Mouse (Mus musculus) testis, adult 2 months (tissue): ENCODE results near the gene 4430402I18Rik.

Experiments
- CTCF ChIP-seq: fragments of 200-500 bp; IDR thresholded peaks from 2 replicates; pipeline ENCODE4 v1.5.1; 2012; ENCODE audit warnings: low read depth, mild to moderate bottlenecking, inconsistent platforms, low read length, moderate library complexity; ENCODE audit not compliant: control insufficient read depth, insufficient read depth, insufficient replicate concordance
- POLR2A ChIP-seq: fragments of 200-500 bp; IDR thresholded peaks from 2 replicates; pipeline ENCODE4 v1.6.1; 2012; ENCODE audit warnings: low read depth, mild to moderate bottlenecking, inconsistent platforms, low read length, moderate library complexity; ENCODE audit not compliant: control insufficient read depth

- TF ChIP-seq CTCF (no peak), POLR2A (no peak)
Observed at GRCm38 (mm10) chr19:29016204-29016765, 48.7 kb upstream of the 4430402I18Rik start.
